Mouse (Mus musculus) CH12.LX (cell line): Measurements from ENCODE around the gene Cldn14. TPM values are rescaled to one million over a fixed set of nuclear protein-coding genes. Genes with fewer than 3 reads are reported as not detected.

ENCODE experiments used
- DNase-seq: peaks from one replicate; pipeline ENCODE4 v3.0.0-alpha.2; 2013; ENCODE audit errors: extremely low read depth
- H3K27ac ChIP-seq: 2 replicates; pipeline ENCODE4 v1.5.1; 2012; ENCODE audit warnings: low read depth, mild to moderate bottlenecking, control low read depth, moderate library complexity; ENCODE audit not compliant: insufficient read depth
- H3K27me3 ChIP-seq: replicated peaks from 2 replicates; pipeline ENCODE3; 2012; ENCODE audit warnings: inconsistent platforms
- H3K36me3 ChIP-seq, 2 experiments: replicated peaks in 1 of 2; 2 replicates each; pipeline versions ENCODE3 to v1.6.1; 2012; ENCODE audit warnings: inconsistent platforms in 1 of 2, low read length in 1 of 2, mild to moderate bottlenecking in 1 of 2, mixed read lengths in 1 of 2, moderate library complexity in 1 of 2; ENCODE audit not compliant: control insufficient read depth in 1 of 2, insufficient read depth in 1 of 2
- H3K4me1 ChIP-seq, 2 experiments: 2 replicates each; pipeline ENCODE4 v1.6.1; 2012; ENCODE audit warnings: inconsistent platforms in 1 of 2, moderate library complexity in 1 of 2; ENCODE audit not compliant: insufficient read depth in 2 of 2, control insufficient read depth in 1 of 2
- H3K4me2 ChIP-seq: 2 replicates; pipeline ENCODE4 v1.6.1; 2012; ENCODE audit warnings: low read depth, mild to moderate bottlenecking, control low read depth; ENCODE audit not compliant: poor library complexity, insufficient read depth, severe bottlenecking
- H3K4me3 ChIP-seq, 3 experiments: fragments of 150-350 bp in 1 of 3; sonication (generic) in 1 of 3; replicated peaks in 1 of 3; 2 replicates each; pipeline versions ENCODE3 to v1.5.1; 2011 to 2012; ENCODE audit warnings: low read depth in 2 of 3, low read length in 2 of 3, mild to moderate bottlenecking in 2 of 3, moderate library complexity in 2 of 3, control low read depth in 1 of 3, improper control_type of control experiment in 1 of 3, inconsistent platforms in 1 of 3, mixed read lengths in 1 of 3; ENCODE audit not compliant: poor library complexity in 1 of 3
- H3K79me2 ChIP-seq: replicated peaks from 2 replicates; pipeline ENCODE4 v1.6.1; 2012; ENCODE audit warnings: mild to moderate bottlenecking, moderate library complexity; ENCODE audit not compliant: control insufficient read depth, poor library complexity, insufficient read depth, severe bottlenecking; ENCODE audit errors: extremely low read depth
- H3K9ac ChIP-seq: 2 replicates; pipeline ENCODE4 v1.6.1; 2012; ENCODE audit warnings: low read depth, mild to moderate bottlenecking, control low read depth, moderate library complexity; ENCODE audit not compliant: insufficient read depth
- H3K9me3 ChIP-seq: replicated peaks from 2 replicates; pipeline ENCODE3; 2012; ENCODE audit warnings: low read length, inconsistent platforms, mixed read lengths
- BHLHE40 ChIP-seq: IDR thresholded peaks from 2 replicates; pipeline ENCODE4 v1.6.1; 2011; ENCODE audit warnings: mild to moderate bottlenecking, low read depth, low read length, improper control_type of control experiment
- CHD2 ChIP-seq: IDR thresholded peaks from 2 replicates; pipeline ENCODE4 v1.6.1; 2011; ENCODE audit warnings: low read length, improper control_type of control experiment
- E2F4 ChIP-seq: IDR thresholded peaks from 2 replicates; pipeline ENCODE4 v1.6.1; 2011; ENCODE audit warnings: low read depth, low read length, improper control_type of control experiment; ENCODE audit not compliant: insufficient replicate concordance
- EP300 ChIP-seq: IDR thresholded peaks from 2 replicates; pipeline ENCODE4 v1.6.1; 2011; ENCODE audit warnings: low read length, improper control_type of control experiment
- ETS1 ChIP-seq: conservative IDR thresholded peaks from 2 replicates; pipeline ENCODE4 v1.6.1; 2012; ENCODE audit warnings: low read depth, mild to moderate bottlenecking, inconsistent platforms, low read length, improper control_type of control experiment, moderate library complexity
- HCFC1 ChIP-seq: IDR thresholded peaks from 2 replicates; pipeline ENCODE4 v1.6.1; 2012; ENCODE audit warnings: low read depth, mild to moderate bottlenecking, inconsistent platforms, low read length, improper control_type of control experiment
- IRF4 ChIP-seq: IDR thresholded peaks from 2 replicates; pipeline ENCODE4 v1.6.1; 2014; ENCODE audit warnings: low read depth, mild to moderate bottlenecking, inconsistent platforms, low read length, improper control_type of control experiment
- JUN ChIP-seq: IDR thresholded peaks from 2 replicates; pipeline ENCODE4 v1.6.1; 2011; ENCODE audit warnings: low read depth, mild to moderate bottlenecking, low read length, improper control_type of control experiment, moderate library complexity; ENCODE audit not compliant: insufficient read depth
- KAT2A ChIP-seq: IDR thresholded peaks from 2 replicates; pipeline ENCODE4 v1.6.1; 2012; ENCODE audit warnings: low read length, improper control_type of control experiment, inconsistent platforms; ENCODE audit not compliant: insufficient replicate concordance
- MAFK ChIP-seq: IDR thresholded peaks from 2 replicates; pipeline ENCODE4 v1.6.1; 2011; ENCODE audit warnings: low read length, improper control_type of control experiment; ENCODE audit not compliant: insufficient replicate concordance
- MAX ChIP-seq: IDR thresholded peaks from 2 replicates; pipeline ENCODE4 v1.6.1; 2011; ENCODE audit warnings: low read length, improper control_type of control experiment
- NELFE ChIP-seq: IDR thresholded peaks from 2 replicates; pipeline ENCODE4 v1.6.1; 2011; ENCODE audit warnings: low read depth, low read length, improper control_type of control experiment
- NRF1 ChIP-seq: IDR thresholded peaks from 2 replicates; pipeline ENCODE4 v1.6.1; 2014; ENCODE audit warnings: low read depth, mild to moderate bottlenecking, inconsistent platforms, low read length, improper control_type of control experiment, moderate library complexity
- RAD21 ChIP-seq: IDR thresholded peaks from 2 replicates; pipeline ENCODE4 v1.6.1; 2011; ENCODE audit warnings: low read depth, mild to moderate bottlenecking, low read length, improper control_type of control experiment, moderate library complexity
- USF2 ChIP-seq: conservative IDR thresholded peaks from 2 replicates; pipeline ENCODE4 v1.6.1; 2011; ENCODE audit warnings: low read depth, low read length, improper control_type of control experiment
- ZMIZ1 ChIP-seq: IDR thresholded peaks from 2 replicates; pipeline ENCODE4 v1.6.1; 2012; ENCODE audit warnings: low read depth, mild to moderate bottlenecking, inconsistent platforms, low read length, improper control_type of control experiment
- dilution Hi-C: fragments of 300-500 bp; cut with MboI; formaldehyde crosslinking; loops from 2 replicates; pipeline ENCODE4 v1.14.3; 2020; ENCODE audit warnings: low sequenced_read_pairs; ENCODE audit not compliant: extremely low pct_unique_long_range_greater_than_20kb, extremely low pct_ligation_motif_present
- in situ Hi-C: fragments of 300-500 bp; cut with MboI; formaldehyde crosslinking; loops from 3 replicates; pipeline ENCODE4 v1.14.3; 2019; ENCODE audit warnings: low sequenced_read_pairs, low pct_ligation_motif_present, low pct_unique_long_range_greater_than_20kb, mixed read lengths
- polyA plus RNA-seq: library from polyadenylated mRNA; unstranded; fragments of >175 nt; gene quantifications from 2 replicates; pipeline ENCODE4 v1.2.1, GENCODE M21; 2012; ENCODE audit warnings: low read depth; ENCODE audit not compliant: insufficient read length
- total RNA-seq, 2 experiments: library from RNA; depleted of rRNA; stranded (reverse); fragments of 300-350 nt in 1 of 2; fragments of >200 nt in 1 of 2; gene quantifications; 2 replicates each; pipeline ENCODE4 v1.2.3; 2012 to 2014

Cldn14 gene
- total and polyA plus RNA-seq, 3 experiments: 0.15 to 0.25 (median 0.21) TPM

DNA sequence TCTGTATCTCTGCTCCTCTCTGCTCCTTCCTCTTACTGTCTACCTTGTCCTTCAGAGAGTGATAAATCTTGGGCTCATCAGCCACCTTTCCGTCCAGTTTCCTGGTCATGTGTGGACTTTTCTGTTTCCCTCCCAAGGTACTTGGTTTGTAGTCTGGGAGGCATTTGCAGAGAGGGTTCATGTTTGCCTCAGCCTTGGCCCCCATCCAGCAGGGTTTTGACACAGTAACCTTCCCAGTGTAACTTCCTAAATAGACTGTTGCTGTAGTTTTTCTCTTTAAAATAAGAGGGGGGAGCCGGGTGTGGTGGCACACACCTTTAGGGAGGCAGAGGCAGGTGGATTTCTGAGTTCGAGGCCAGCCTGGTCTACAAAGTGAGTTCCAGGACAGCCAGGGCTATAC, 98.7 kb downstream of the Cldn14 start:
- DNase-seq: no peak
- no peak overlapping the region for H3K4me2 ChIP-seq
- no peaks in the 10 kb centered on the region for H3K27me3 ChIP-seq
- H3K9me3 ChIP-seq: no peaks in the 10 kb centered on the region
- no peak for TF ChIP-seq EP300
- no peak for TF ChIP-seq KAT2A
- TF ChIP-seq MAX: no peak
- no peak for TF ChIP-seq E2F4
- no peak for TF ChIP-seq ZMIZ1
- TF ChIP-seq MAFK: no peak
- TF ChIP-seq IRF4: no peak
- no peak for TF ChIP-seq NELFE
- no peak for TF ChIP-seq JUN
- TF ChIP-seq NRF1: no peak
- no peak for TF ChIP-seq HCFC1
- TF ChIP-seq USF2: no peak
- H3K79me2 ChIP-seq: no peaks in the 10 kb centered on the region
- no peak overlapping the region for H3K4me3 ChIP-seq
- peaks cover 10 to 22% of the 10 kb centered on the region in 2 experiments for H3K36me3 ChIP-seq
- no peak overlapping the region for H3K9ac ChIP-seq
- dilution Hi-C loops: no loop called here
- in situ Hi-C loops: loop anchor here (5.0 to 10.0 kb wide), 2 partner anchors 102 to 355 kb away; no protein-coding TSS in a partner anchor
- no peak overlapping the region for H3K27ac ChIP-seq
- H3K4me1 ChIP-seq: peaks cover 20 to 67% of the 10 kb centered on the region in 2 experiments

GRCm38 (mm10) chr16:93908196-93908595, 100.4 kb downstream of the Cldn14 start:
- Histone ChIP-seq H3K79me2 (no peaks in the 10 kb centered on the region), H3K36me3 (peaks cover 13 to 35% of the 10 kb centered on the region in 2 experiments), H3K9ac (no peak overlapping the region), H3K4me2 (no peak overlapping the region), H3K9me3 (no peaks in the 10 kb centered on the region), H3K4me3 (no peak overlapping the region), H3K27me3 (no peaks in the 10 kb centered on the region), H3K27ac (no peak overlapping the region), H3K4me1 (peaks cover 12 to 68% of the 10 kb centered on the region in 2 experiments)
- dilution Hi-C loops (no loop called here), in situ Hi-C loops (loop anchor here (5.0 to 10.0 kb wide), 2 partner anchors 104 to 357 kb away; no protein-coding TSS in a partner anchor)
- peak; percentile 55 for DNase-seq
- TF ChIP-seq RAD21 (no peak), CHD2 (no peak), BHLHE40 (0 out of 2 replicates have a peak, but pooled peaks have one; percentile 17), ETS1 (peak; percentile 74), HCFC1 (no peak)
